Mouse (Mus musculus): ENCODE measurements around the gene St3gal5. TPM values are rescaled to one million over a fixed set of nuclear protein-coding genes. Genes with fewer than 3 reads are reported as not detected.
"Not testable (repeated sequence)": the region's sequence is repeated elsewhere in the genome, so short reads cannot be mapped to it uniquely, and the experiment has no call there.

Gene St3gal5
- polyA plus RNA-seq, 1 experiment = 28.1 TPM

DNA sequence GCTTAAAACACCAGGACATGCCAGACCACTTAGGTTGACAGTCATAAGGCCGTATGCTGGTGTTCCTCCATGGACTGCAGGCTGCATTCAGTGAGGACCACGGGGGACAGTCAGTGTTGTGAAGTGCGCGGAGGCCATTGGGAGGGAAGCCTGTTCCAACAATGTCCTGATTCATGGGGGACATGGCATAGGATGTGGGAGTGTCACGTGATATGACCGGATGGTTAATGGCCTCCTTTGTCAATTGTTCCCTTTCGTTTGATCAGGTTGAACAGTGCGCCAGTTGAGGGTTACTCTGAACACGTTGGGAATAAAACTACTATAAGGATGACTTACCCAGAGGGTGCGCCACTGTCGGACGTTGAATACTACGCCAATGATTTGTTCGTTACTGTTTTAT, 49.4 kb downstream of the St3gal5 start:
- Histone ChIP-seq H3K27ac (ENCODE audit: insufficient read depth, low read length) (no peak overlapping the region), H3K9me3 (replicated peaks; ENCODE audit: control insufficient read depth, insufficient read depth, low read length, poor library complexity, severe bottlenecking) (peaks cover 5% of the 10 kb centered on the region), H3K9ac (ENCODE audit: low read depth, poor library complexity, severe bottlenecking) (no peak overlapping the region), H3K36me3 (ENCODE audit: control insufficient read depth, insufficient read depth, low read length, poor library complexity, severe bottlenecking) (no peaks in the 10 kb centered on the region), H3K4me3 (ENCODE audit: low read depth, low read length) (no peak overlapping the region), H3K27me3 (ENCODE audit: control insufficient read depth, insufficient read depth, low read length, poor library complexity, severe bottlenecking) (no peaks in the 10 kb centered on the region), H3K4me1 (ENCODE audit: control insufficient read depth, insufficient read depth, low read length) (no peaks in the 10 kb centered on the region)
- no peak for TF ChIP-seq CTCF (IDR thresholded peaks at IDR 0.05; ENCODE audit: low read depth, low read length)

DNA sequence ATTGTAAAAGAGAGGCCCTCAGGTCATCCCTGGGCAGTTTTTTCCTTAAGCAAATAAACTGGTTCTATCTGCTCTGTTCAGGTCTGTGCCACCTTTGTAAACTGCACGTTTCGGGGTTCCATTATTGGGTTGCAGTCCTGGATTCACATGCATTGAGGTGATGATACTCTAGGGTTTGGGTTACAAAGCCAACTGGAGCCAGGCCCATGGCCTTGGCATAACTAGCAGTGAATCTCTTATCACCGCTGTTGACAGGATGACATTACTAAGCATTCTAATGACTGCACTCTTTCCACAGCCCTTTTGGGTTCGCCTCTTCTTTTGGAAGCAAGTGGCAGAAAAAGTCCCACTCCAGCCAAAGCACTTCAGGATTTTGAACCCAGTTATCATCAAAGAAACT, 51.3 kb downstream of the St3gal5 start:
- Histone ChIP-seq H3K9ac (ENCODE audit: low read depth, poor library complexity, severe bottlenecking) (no peak overlapping the region), H3K4me1 (ENCODE audit: control insufficient read depth, insufficient read depth, low read length) (no peaks in the 10 kb centered on the region), H3K27ac (ENCODE audit: insufficient read depth, low read length) (no peak overlapping the region), H3K36me3 (ENCODE audit: control insufficient read depth, insufficient read depth, low read length, poor library complexity, severe bottlenecking) (no peaks in the 10 kb centered on the region), H3K4me3 (ENCODE audit: low read depth, low read length) (no peak overlapping the region), H3K9me3 (replicated peaks; ENCODE audit: control insufficient read depth, insufficient read depth, low read length, poor library complexity, severe bottlenecking) (peaks cover 5% of the 10 kb centered on the region), H3K27me3 (ENCODE audit: control insufficient read depth, insufficient read depth, low read length, poor library complexity, severe bottlenecking) (no peaks in the 10 kb centered on the region)
- TF ChIP-seq EP300 (IDR thresholded peaks at IDR 0.05; ENCODE audit: insufficient read depth, low read depth, low read length) (no peak), POLR2A (IDR thresholded peaks at IDR 0.05; ENCODE audit: insufficient read depth, low read length) (no peak), CTCF (IDR thresholded peaks at IDR 0.05; ENCODE audit: low read depth, low read length) (no peak)

DNA sequence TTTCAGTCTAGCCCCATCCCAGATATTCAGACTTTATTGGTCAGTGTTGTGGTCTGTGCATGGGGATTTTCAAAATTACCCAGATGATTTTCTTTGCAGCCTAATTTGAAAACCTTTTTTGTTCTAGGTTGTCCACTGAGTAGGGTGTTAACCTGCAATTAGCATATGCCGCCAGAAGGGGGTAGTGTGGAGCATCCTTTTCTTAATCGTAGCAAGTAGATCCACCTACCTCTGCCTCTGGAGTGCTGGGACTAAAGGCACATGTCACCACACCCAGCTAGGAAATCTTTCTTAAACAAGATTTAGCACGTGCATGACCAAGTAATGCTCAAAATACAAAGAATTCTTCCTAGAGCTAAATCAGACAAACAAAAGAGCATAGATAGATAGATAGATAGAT, 52.4 kb downstream of the St3gal5 start:
- H3K9me3 ChIP-seq (replicated peaks; ENCODE audit: control insufficient read depth, insufficient read depth, low read length, poor library complexity, severe bottlenecking) = peaks cover 5% of the 10 kb centered on the region
- H3K36me3 ChIP-seq (ENCODE audit: control insufficient read depth, insufficient read depth, low read length, poor library complexity, severe bottlenecking) = no peaks in the 10 kb centered on the region
- H3K4me3 ChIP-seq (ENCODE audit: low read depth, low read length) = no peak overlapping the region
- H3K4me1 ChIP-seq (ENCODE audit: control insufficient read depth, insufficient read depth, low read length) = no peaks in the 10 kb centered on the region
- TF ChIP-seq CTCF (IDR thresholded peaks at IDR 0.05; ENCODE audit: low read depth, low read length) = no peak
- no peak for TF ChIP-seq EP300 (IDR thresholded peaks at IDR 0.05; ENCODE audit: insufficient read depth, low read depth, low read length)
- TF ChIP-seq POLR2A (IDR thresholded peaks at IDR 0.05; ENCODE audit: insufficient read depth, low read length) = no peak
- H3K27ac ChIP-seq (ENCODE audit: insufficient read depth, low read length) = no peak overlapping the region
- no peak overlapping the region for H3K9ac ChIP-seq (ENCODE audit: low read depth, poor library complexity, severe bottlenecking)
- H3K27me3 ChIP-seq (ENCODE audit: control insufficient read depth, insufficient read depth, low read length, poor library complexity, severe bottlenecking) = no peaks in the 10 kb centered on the region

- Histone ChIP-seq H3K4me1 (ENCODE audit: control insufficient read depth, insufficient read depth, low read length) (no peaks in the 10 kb centered on the region), H3K9ac (ENCODE audit: low read depth, poor library complexity, severe bottlenecking) (no peak overlapping the region), H3K9me3 (replicated peaks; ENCODE audit: control insufficient read depth, insufficient read depth, low read length, poor library complexity, severe bottlenecking) (peaks cover 5% of the 10 kb centered on the region), H3K36me3 (ENCODE audit: control insufficient read depth, insufficient read depth, low read length, poor library complexity, severe bottlenecking) (no peaks in the 10 kb centered on the region), H3K4me3 (ENCODE audit: low read depth, low read length) (no peak overlapping the region), H3K27ac (ENCODE audit: insufficient read depth, low read length) (no peak overlapping the region), H3K27me3 (ENCODE audit: control insufficient read depth, insufficient read depth, low read length, poor library complexity, severe bottlenecking) (no peaks in the 10 kb centered on the region)
- TF ChIP-seq POLR2A (IDR thresholded peaks at IDR 0.05; ENCODE audit: insufficient read depth, low read length) (no peak), CTCF (IDR thresholded peaks at IDR 0.05; ENCODE audit: low read depth, low read length) (no peak), EP300 (IDR thresholded peaks at IDR 0.05; ENCODE audit: insufficient read depth, low read depth, low read length) (no peak)
Observed at GRCm38 (mm10) chr6:72152707-72153106, 55.3 kb downstream of the St3gal5 start.

DNA sequence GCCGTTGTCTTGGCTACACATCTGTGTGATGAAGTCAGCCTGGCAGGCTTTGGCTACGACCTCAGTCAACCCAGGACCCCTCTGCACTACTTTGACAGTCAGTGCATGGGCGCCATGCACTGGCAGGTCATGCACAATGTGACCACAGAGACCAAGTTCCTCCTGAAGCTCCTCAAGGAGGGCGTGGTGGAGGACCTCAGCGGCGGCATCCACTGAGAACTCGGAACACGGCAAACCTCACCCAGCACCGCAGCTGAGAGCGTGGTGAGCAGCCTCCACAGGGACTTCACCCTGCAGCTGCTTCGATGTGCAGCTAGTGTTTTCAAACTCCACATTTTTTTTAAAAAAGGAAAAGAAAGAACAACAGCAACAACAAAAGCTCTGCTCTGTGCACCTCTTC, 56.1 kb downstream of the St3gal5 start:
- no peak overlapping the region for H3K9ac ChIP-seq (ENCODE audit: low read depth, poor library complexity, severe bottlenecking)
- no peaks in the 10 kb centered on the region for H3K27me3 ChIP-seq (ENCODE audit: control insufficient read depth, insufficient read depth, low read length, poor library complexity, severe bottlenecking)
- peaks cover 5% of the 10 kb centered on the region for H3K9me3 ChIP-seq (replicated peaks; ENCODE audit: control insufficient read depth, insufficient read depth, low read length, poor library complexity, severe bottlenecking)
- no peaks in the 10 kb centered on the region for H3K36me3 ChIP-seq (ENCODE audit: control insufficient read depth, insufficient read depth, low read length, poor library complexity, severe bottlenecking)
- H3K27ac ChIP-seq (ENCODE audit: insufficient read depth, low read length) = no peak overlapping the region
- TF ChIP-seq EP300 (IDR thresholded peaks at IDR 0.05; ENCODE audit: insufficient read depth, low read depth, low read length) (no peak), CTCF (IDR thresholded peaks at IDR 0.05; ENCODE audit: low read depth, low read length) (no peak), POLR2A (IDR thresholded peaks at IDR 0.05; ENCODE audit: insufficient read depth, low read length) (no peak)
- no peak overlapping the region for H3K4me3 ChIP-seq (ENCODE audit: low read depth, low read length)
- no peaks in the 10 kb centered on the region for H3K4me1 ChIP-seq (ENCODE audit: control insufficient read depth, insufficient read depth, low read length)

- H3K27ac ChIP-seq (ENCODE audit: insufficient read depth, low read length); H3K9ac ChIP-seq (ENCODE audit: low read depth, poor library complexity, severe bottlenecking); H3K4me1 ChIP-seq (ENCODE audit: control insufficient read depth, insufficient read depth, low read length); H3K9me3 ChIP-seq (replicated peaks; ENCODE audit: control insufficient read depth, insufficient read depth, low read length, poor library complexity, severe bottlenecking); H3K36me3 ChIP-seq (ENCODE audit: control insufficient read depth, insufficient read depth, low read length, poor library complexity, severe bottlenecking); H3K4me3 ChIP-seq (ENCODE audit: low read depth, low read length); H3K27me3 ChIP-seq (ENCODE audit: control insufficient read depth, insufficient read depth, low read length, poor library complexity, severe bottlenecking): not testable (repeated sequence)
Observed at GRCm38 (mm10) chr6:72154008-72154407, 56.6 kb downstream of the St3gal5 start.
